Mouse (Mus musculus) cerebellum, postnatal 14 days (tissue): ENCODE results near the gene Nxpe4.
"Not testable (repeated sequence)": the region's sequence is repeated elsewhere in the genome, so short reads cannot be mapped to it uniquely, and the experiment has no call there.

ENCODE experiments used
- DNase-seq, 2 experiments: peaks; one replicate each; pipeline ENCODE4 v3.0.0; 2021; ENCODE audit warnings: mixed read lengths in 2 of 2

The Nxpe4 gene

GRCm38 (mm10) chr9:48417366-48417765 lies 255.5 kb downstream of the Nxpe4 start:
- DNase-seq, result not testable (repeated sequence)

DNA sequence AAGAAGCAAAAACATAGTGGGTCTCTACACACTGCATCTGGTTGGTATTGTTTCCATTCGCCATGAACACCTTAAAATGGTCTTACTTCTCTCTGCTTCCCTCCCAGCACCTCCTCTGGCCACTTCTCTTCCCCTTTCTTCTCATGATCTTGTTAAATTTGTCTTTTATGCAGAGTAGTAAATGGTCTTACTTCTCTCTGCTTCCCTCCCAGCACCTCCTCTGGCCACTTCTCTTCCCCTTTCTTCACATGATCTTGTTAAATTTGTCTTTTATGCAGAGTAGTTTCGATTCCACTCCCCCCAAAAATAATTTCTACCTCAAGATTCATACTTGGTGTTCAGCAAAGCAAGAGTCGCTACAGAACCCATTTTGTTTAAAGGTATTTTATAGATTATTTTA lies 256.2 kb downstream of the Nxpe4 start:
- DNase-seq, result no peak

DNA sequence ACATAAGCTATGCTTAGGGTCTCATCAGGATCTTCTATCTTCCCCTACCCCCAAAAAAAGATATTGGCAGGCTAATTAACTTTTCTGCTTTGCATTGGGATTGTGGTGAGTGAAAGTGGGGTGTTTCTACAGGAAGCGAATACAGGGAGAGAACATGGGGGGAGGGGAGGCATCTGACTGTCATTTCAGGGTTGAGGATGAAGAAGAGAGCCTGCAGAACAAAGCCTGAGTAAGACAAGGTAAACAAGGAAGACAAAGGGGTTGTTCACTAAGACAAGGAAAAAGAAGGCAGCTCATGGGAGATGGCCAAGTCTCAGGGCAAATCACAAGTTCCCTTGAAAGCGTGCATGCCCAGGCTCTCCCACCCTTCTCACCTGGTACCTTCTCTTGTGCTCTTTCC lies 256.6 kb downstream of the Nxpe4 start:
- DNase-seq, result no peak

- DNase-seq, result no peak
These were observed 257.0 kb downstream of the Nxpe4 start for GRCm38 (mm10) chr9:48418829-48419228.

DNA sequence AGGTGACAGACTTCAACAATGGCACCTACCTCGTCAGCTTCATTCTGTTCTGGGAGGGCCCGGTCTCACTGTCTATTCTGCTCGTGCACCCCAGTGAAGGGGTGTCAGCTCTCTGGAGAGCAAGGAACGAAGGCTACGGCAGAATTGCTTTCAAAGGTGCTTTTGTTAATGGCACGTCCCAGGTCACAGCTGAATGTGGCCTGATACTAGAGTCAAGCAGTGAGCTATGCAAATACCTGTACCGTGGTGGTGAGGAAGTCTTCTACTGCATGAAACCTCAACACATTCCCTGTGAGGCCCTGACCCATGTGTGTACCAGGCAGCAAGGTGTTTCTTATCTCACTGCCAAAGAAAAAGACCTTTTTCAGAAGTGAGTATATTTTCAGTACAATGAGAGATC lies 258.6 kb downstream of the Nxpe4 start:
- no peak for DNase-seq

GRCm38 (mm10) chr9:48421029-48421428 lies 259.2 kb downstream of the Nxpe4 start:
- DNase-seq, result no peak

DNA sequence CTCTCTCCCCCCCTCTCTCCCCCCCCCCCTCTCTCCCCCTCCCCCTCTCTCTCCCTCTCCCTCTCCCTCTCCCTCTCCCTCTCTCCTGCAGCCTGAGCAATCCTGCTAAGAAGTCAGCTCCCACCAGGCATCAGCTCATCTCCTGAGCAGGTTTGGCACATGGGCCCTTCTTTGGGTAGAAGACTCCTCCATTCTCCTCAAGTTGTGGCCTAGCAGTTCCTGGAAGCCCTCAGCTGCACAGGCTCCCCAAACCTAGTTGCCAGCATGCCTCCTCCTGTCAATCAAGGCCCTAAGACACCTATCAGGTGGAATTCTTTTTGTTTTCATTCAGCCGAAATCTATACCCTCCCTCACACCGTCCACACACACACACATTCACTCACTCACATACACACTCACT lies 259.7 kb downstream of the Nxpe4 start:
- DNase-seq, result no peak

- DNase-seq, result no peak
These were observed 260.6 kb downstream of the Nxpe4 start for GRCm38 (mm10) chr9:48422382-48422781.

DNA sequence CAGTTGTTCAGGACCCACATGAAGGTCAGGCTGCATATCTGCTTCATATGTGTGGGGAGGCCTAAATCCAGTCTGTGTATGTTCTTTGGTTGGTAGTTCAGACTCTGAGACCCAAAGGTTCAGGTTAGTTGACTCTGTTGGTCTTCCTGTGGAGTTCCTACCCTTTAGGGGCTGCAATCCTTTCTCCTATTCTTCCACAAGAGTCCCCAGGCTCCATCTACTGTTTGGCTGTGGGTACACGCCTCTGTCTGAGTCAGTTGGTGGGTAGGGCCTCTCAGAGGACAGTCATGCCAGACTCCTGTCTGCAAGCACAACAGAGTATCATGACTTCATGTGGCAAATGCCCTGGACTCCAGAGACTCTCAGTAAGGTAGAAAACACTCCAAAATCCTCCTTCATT lies 261.4 kb downstream of the Nxpe4 start:
- DNase-seq, result no peak

DNA sequence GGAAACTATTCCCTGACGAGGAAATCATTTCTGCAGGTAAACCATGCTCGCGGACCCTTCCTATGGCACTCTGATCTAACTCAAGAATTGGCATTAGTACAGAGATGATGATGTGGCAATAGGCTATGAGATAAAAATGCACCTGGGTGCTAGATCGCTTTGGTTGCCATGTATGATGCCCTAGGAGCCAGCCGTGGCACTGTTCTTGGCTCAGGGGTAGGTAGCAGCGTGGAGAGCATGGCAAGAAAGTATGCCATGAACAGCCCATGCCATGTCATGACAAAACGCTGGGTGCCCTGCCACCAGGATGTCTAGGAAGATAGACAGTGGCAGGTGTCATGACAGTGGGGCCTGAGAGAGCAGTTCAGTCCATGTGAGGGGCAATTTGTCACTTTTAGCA lies 265.4 kb downstream of the Nxpe4 start:
- no peak for DNase-seq

DNA sequence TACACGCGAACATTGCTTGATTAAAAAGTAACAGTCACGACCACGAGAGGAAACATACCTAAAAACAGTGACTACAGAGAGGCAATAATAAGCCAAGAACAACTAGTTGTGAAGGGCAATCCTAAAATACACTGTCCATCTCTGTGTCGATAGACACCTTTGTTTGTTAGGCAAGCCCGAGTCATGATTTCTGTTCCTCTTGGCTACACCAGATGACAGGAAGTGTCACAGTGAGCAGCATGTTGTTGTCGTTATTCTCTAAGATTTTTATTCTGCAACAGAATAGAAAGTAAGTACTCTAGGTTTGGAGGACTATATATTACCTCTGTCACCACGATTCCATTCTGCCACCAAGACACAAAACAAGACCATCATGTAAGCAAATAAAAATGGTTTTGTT lies 270.6 kb downstream of the Nxpe4 start:
- no peak for DNase-seq

GRCm38 (mm10) chr9:48443873-48444272 lies 282.1 kb downstream of the Nxpe4 start:
- DNase-seq, result no peak

DNA sequence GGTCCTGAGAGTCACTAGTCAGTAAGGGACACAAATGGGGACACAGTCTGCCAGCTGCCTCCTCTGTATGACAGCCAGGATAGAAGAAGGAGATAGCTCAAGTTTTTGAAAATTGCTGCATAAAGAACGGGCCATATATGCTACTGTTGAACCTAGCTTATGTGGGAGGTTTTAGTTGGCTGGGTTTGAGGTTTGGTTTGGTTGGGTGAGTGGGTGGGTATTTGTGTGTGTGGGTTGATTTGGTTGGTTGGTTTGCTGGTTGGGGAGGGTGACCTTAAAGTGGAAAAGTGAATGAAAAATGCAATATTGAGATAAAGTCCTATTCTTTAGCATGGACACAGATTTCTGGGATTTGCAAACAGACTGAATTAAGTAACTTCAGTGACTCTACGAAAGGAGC lies 283.0 kb downstream of the Nxpe4 start:
- no peak for DNase-seq

DNA sequence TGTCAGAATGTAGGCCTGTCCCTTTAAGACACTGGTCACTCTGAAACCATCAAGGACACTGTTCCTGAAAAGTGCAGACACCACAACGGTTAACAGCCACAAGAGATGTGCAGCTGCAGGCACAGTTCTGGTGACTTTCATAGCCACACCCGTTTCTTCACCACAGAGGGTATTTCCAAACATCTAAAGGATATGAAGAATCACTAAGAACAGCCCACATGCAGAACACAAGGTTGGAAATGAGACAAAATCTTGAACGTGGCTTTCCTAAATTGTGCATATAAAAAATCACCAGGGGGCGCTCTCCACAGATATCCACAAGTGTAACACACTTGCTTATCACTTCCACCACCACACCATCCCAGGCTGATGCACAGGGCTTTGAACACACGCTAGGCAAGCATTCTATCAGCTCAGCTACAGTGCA lies 286.0 kb downstream of the Nxpe4 start:
- DNase-seq, result peak; percentile 39 to 51
